Mouse (Mus musculus) CH12.LX (cell line): ENCODE measurements at regions not wholly inside any gene's neighbourhood (a gene's known extent, or its start where the extent isn't known, plus 50 kb on each side); places are given as distances from the start of the nearest gene placed in this dataset.

Experiments used
- DNase-seq: peaks from one replicate; pipeline ENCODE4 v3.0.0-alpha.2; 2013; ENCODE audit errors: extremely low read depth
- H3K27ac ChIP-seq: 2 replicates; pipeline ENCODE4 v1.5.1; 2012; ENCODE audit warnings: low read depth, mild to moderate bottlenecking, control low read depth, moderate library complexity; ENCODE audit not compliant: insufficient read depth
- H3K27me3 ChIP-seq: replicated peaks from 2 replicates; pipeline ENCODE3; 2012; ENCODE audit warnings: inconsistent platforms
- H3K36me3 ChIP-seq, 2 experiments: replicated peaks in 1 of 2; 2 replicates each; pipeline versions ENCODE3 to v1.6.1; 2012; ENCODE audit warnings: inconsistent platforms in 1 of 2, low read length in 1 of 2, mild to moderate bottlenecking in 1 of 2, mixed read lengths in 1 of 2, moderate library complexity in 1 of 2; ENCODE audit not compliant: control insufficient read depth in 1 of 2, insufficient read depth in 1 of 2
- H3K4me1 ChIP-seq, 2 experiments: 2 replicates each; pipeline ENCODE4 v1.6.1; 2012; ENCODE audit warnings: inconsistent platforms in 1 of 2, moderate library complexity in 1 of 2; ENCODE audit not compliant: insufficient read depth in 2 of 2, control insufficient read depth in 1 of 2
- H3K4me2 ChIP-seq: 2 replicates; pipeline ENCODE4 v1.6.1; 2012; ENCODE audit warnings: low read depth, mild to moderate bottlenecking, control low read depth; ENCODE audit not compliant: poor library complexity, insufficient read depth, severe bottlenecking
- H3K4me3 ChIP-seq, 3 experiments: fragments of 150-350 bp in 1 of 3; sonication (generic) in 1 of 3; replicated peaks in 1 of 3; 2 replicates each; pipeline versions ENCODE3 to v1.5.1; 2011 to 2012; ENCODE audit warnings: low read depth in 2 of 3, low read length in 2 of 3, mild to moderate bottlenecking in 2 of 3, moderate library complexity in 2 of 3, control low read depth in 1 of 3, improper control_type of control experiment in 1 of 3, inconsistent platforms in 1 of 3, mixed read lengths in 1 of 3; ENCODE audit not compliant: poor library complexity in 1 of 3
- H3K79me2 ChIP-seq: replicated peaks from 2 replicates; pipeline ENCODE4 v1.6.1; 2012; ENCODE audit warnings: mild to moderate bottlenecking, moderate library complexity; ENCODE audit not compliant: control insufficient read depth, poor library complexity, insufficient read depth, severe bottlenecking; ENCODE audit errors: extremely low read depth
- H3K9ac ChIP-seq: 2 replicates; pipeline ENCODE4 v1.6.1; 2012; ENCODE audit warnings: low read depth, mild to moderate bottlenecking, control low read depth, moderate library complexity; ENCODE audit not compliant: insufficient read depth
- H3K9me3 ChIP-seq: replicated peaks from 2 replicates; pipeline ENCODE3; 2012; ENCODE audit warnings: low read length, inconsistent platforms, mixed read lengths
- CTCF ChIP-seq, 2 experiments: IDR thresholded peaks in 1 of 2; conservative IDR thresholded peaks in 1 of 2; 2 replicates each; pipeline ENCODE4 v1.5.1; 2011 to 2012; ENCODE audit warnings: low read depth in 2 of 2, low read length in 2 of 2, improper control_type of control experiment in 1 of 2, inconsistent platforms in 1 of 2, mild to moderate bottlenecking in 1 of 2, moderate library complexity in 1 of 2
- EP300 ChIP-seq: IDR thresholded peaks from 2 replicates; pipeline ENCODE4 v1.6.1; 2011; ENCODE audit warnings: low read length, improper control_type of control experiment
- ETS1 ChIP-seq: conservative IDR thresholded peaks from 2 replicates; pipeline ENCODE4 v1.6.1; 2012; ENCODE audit warnings: low read depth, mild to moderate bottlenecking, inconsistent platforms, low read length, improper control_type of control experiment, moderate library complexity
- HCFC1 ChIP-seq: IDR thresholded peaks from 2 replicates; pipeline ENCODE4 v1.6.1; 2012; ENCODE audit warnings: low read depth, mild to moderate bottlenecking, inconsistent platforms, low read length, improper control_type of control experiment
- MAZ ChIP-seq: IDR thresholded peaks from 2 replicates; pipeline ENCODE4 v1.6.1; 2012; ENCODE audit warnings: low read depth, mild to moderate bottlenecking, inconsistent platforms, low read length, improper control_type of control experiment, moderate library complexity
- NELFE ChIP-seq: IDR thresholded peaks from 2 replicates; pipeline ENCODE4 v1.6.1; 2011; ENCODE audit warnings: low read depth, low read length, improper control_type of control experiment
- NRF1 ChIP-seq: IDR thresholded peaks from 2 replicates; pipeline ENCODE4 v1.6.1; 2014; ENCODE audit warnings: low read depth, mild to moderate bottlenecking, inconsistent platforms, low read length, improper control_type of control experiment, moderate library complexity
- PAX5 ChIP-seq: IDR thresholded peaks from 2 replicates; pipeline ENCODE4 v1.6.1; 2012; ENCODE audit warnings: low read length, inconsistent platforms, mixed read lengths
- POLR2A ChIP-seq: IDR thresholded peaks from 2 replicates; pipeline ENCODE4 v1.6.1; 2011; ENCODE audit warnings: low read depth, mild to moderate bottlenecking, improper control_type of control experiment, low read length
- POLR2AphosphoS2 ChIP-seq: IDR thresholded peaks from 2 replicates; pipeline ENCODE4 v1.6.1; 2011; ENCODE audit warnings: low read depth, low read length, improper control_type of control experiment
- SIN3A ChIP-seq: IDR thresholded peaks from 2 replicates; pipeline ENCODE4 v1.6.1; 2012; ENCODE audit warnings: low read length, improper control_type of control experiment, inconsistent platforms
- TBP ChIP-seq: conservative IDR thresholded peaks from 2 replicates; pipeline ENCODE4 v1.6.1; 2011; ENCODE audit warnings: low read depth, low read length, improper control_type of control experiment
- TCF12 ChIP-seq: IDR thresholded peaks from 2 replicates; pipeline ENCODE4 v1.6.1; 2014; ENCODE audit warnings: low read depth, mild to moderate bottlenecking, inconsistent platforms, low read length, improper control_type of control experiment
- USF1 ChIP-seq: IDR thresholded peaks from 2 replicates; pipeline ENCODE4 v1.6.1; 2014; ENCODE audit warnings: low read depth, mild to moderate bottlenecking, inconsistent platforms, low read length, improper control_type of control experiment
- ZC3H11A ChIP-seq: IDR thresholded peaks from 2 replicates; pipeline ENCODE4 v1.6.1; 2012; ENCODE audit warnings: low read depth, mild to moderate bottlenecking, inconsistent platforms, low read length, improper control_type of control experiment
- ZMIZ1 ChIP-seq: IDR thresholded peaks from 2 replicates; pipeline ENCODE4 v1.6.1; 2012; ENCODE audit warnings: low read depth, mild to moderate bottlenecking, inconsistent platforms, low read length, improper control_type of control experiment
- dilution Hi-C: fragments of 300-500 bp; cut with MboI; formaldehyde crosslinking; loops from 2 replicates; pipeline ENCODE4 v1.14.3; 2020; ENCODE audit warnings: low sequenced_read_pairs; ENCODE audit not compliant: extremely low pct_unique_long_range_greater_than_20kb, extremely low pct_ligation_motif_present
- in situ Hi-C: fragments of 300-500 bp; cut with MboI; formaldehyde crosslinking; loops from 3 replicates; pipeline ENCODE4 v1.14.3; 2019; ENCODE audit warnings: low sequenced_read_pairs, low pct_ligation_motif_present, low pct_unique_long_range_greater_than_20kb, mixed read lengths

GRCm38 (mm10) chr3:53372887-53373286 lies 90.2 kb downstream of the Nhlrc3 start:
- TF ChIP-seq MAZ = no peak
- no peak for TF ChIP-seq POLR2AphosphoS2
- no peak for TF ChIP-seq HCFC1
- no peak for TF ChIP-seq SIN3A
- dilution Hi-C loops = no loop called here
- H3K27ac ChIP-seq = no peak overlapping the region
- H3K4me3 ChIP-seq = no peak overlapping the region
- H3K4me2 ChIP-seq = no peak overlapping the region
- H3K9ac ChIP-seq = no peak overlapping the region
- peaks cover 2% of the 10 kb centered on the region for H3K9me3 ChIP-seq
- H3K79me2 ChIP-seq = no peaks in the 10 kb centered on the region
- DNase-seq = no peak
- in situ Hi-C loops = no loop called here
- H3K36me3 ChIP-seq = no peaks in the 10 kb centered on the region
- H3K4me1 ChIP-seq = no peaks in the 10 kb centered on the region
- H3K27me3 ChIP-seq = no peaks in the 10 kb centered on the region

GRCm38 (mm10) chr3:53371910-53372309 lies 91.2 kb downstream of the Nhlrc3 start:
- no peak overlapping the region for H3K27ac ChIP-seq
- H3K9ac ChIP-seq = no peak overlapping the region
- no peaks in the 10 kb centered on the region for H3K36me3 ChIP-seq
- TF ChIP-seq CTCF (conservative IDR thresholded peaks at IDR 0.05 in 1 of 2, IDR thresholded peaks at IDR 0.05 in 1 of 2; ENCODE audit: low read depth in 2 of 2, low read length in 2 of 2) (peak in 1 of 2 experiments; percentile 13; a peak in 1 of 4 replicates), EP300 (no peak), HCFC1 (no peak), USF1 (no peak)
- TF ChIP-seq, all 38 proteins: peak for 1
- Histone ChIP-seq H3K4me1 (no peaks in the 10 kb centered on the region), H3K27me3 (no peaks in the 10 kb centered on the region), H3K79me2 (no peaks in the 10 kb centered on the region), H3K4me3 (no peak overlapping the region), H3K4me2 (no peak overlapping the region), H3K9me3 (peaks cover 2% of the 10 kb centered on the region)
- dilution Hi-C loops = no loop called here
- no peak for DNase-seq
- in situ Hi-C loops = no loop called here

- Histone ChIP-seq H3K4me3 (no peak overlapping the region), H3K9me3 (peaks cover 5% of the 10 kb centered on the region), H3K4me1 (no peaks in the 10 kb centered on the region), H3K27ac (no peak overlapping the region), H3K27me3 (no peaks in the 10 kb centered on the region), H3K36me3 (no peaks in the 10 kb centered on the region), H3K4me2 (no peak overlapping the region), H3K9ac (no peak overlapping the region), H3K79me2 (no peaks in the 10 kb centered on the region)
- no peak for DNase-seq
- TF ChIP-seq ZC3H11A (no peak), ZMIZ1 (no peak), TBP (no peak), NRF1 (no peak), POLR2A (no peak), ETS1 (no peak), POLR2AphosphoS2 (no peak), CTCF (conservative IDR thresholded peaks at IDR 0.05 in 1 of 2, IDR thresholded peaks at IDR 0.05 in 1 of 2; ENCODE audit: low read depth in 2 of 2, low read length in 2 of 2) (no peak), TCF12 (no peak), PAX5 (no peak), NELFE (no peak), SIN3A (no peak)
- in situ Hi-C loops = no loop called here
- dilution Hi-C loops = no loop called here
These were observed 101.9 kb downstream of the Nhlrc3 start for GRCm38 (mm10) chr3:53361202-53361601.
